Mouse (Mus musculus): Measurements from ENCODE around the gene Foxj2. TPM values are rescaled to one million over a fixed set of nuclear protein-coding genes. Genes with fewer than 3 reads are reported as not detected.

Gene Foxj2
- total RNA-seq (2021) = 10 to 100 TPM; 29.1 to 29.9 TPM
- long read RNA-seq, full-length matches to known transcripts = 38 of 63 reads
- long read RNA-seq, partial matches to known transcripts = 22 of 63 reads
- long read RNA-seq, other reads (novel, unspliced or antisense) = 3 of 63 reads

GRCm38 (mm10) chr6:122819306-122820070, at the start of gene Foxj2:
Foxj2 (plus strand) TSS chr6:122819914.
- DNase-seq (ENCODE audit: low spot score in 2 of 2) = peak; percentile 40 to 63

GRCm38 (mm10) chr6:122770760-122771315, 48.9 kb upstream of the Foxj2 start:
- DNase-seq (ENCODE audit: low spot score in 2 of 2) = no peak

DNA sequence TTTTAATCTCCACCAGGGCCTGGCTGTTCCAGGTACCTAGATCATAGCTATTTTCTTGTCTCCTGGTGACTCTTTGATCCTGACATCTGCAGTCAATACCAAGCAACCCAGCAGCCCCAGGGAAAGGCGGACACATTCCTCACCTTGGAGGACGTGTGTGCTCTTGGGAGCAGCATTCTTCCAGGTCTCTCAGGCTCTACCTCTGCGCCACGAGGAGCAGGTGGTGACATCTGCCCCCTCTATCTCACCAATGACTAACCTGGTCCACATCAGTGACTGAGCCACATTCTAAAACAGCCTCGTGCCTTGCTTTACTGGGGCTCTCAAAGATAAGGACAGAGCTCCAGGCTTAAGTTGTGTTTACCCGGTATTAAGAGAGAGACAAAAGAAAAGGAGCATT, 47.0 kb upstream of the Foxj2 start:
- DNase-seq (ENCODE audit: low spot score in 2 of 2) = no peak

- no peak for DNase-seq (ENCODE audit: low spot score in 2 of 2)
Measured at GRCm38 (mm10) chr6:122774345-122774744, 45.4 kb upstream of the Foxj2 start.

DNA sequence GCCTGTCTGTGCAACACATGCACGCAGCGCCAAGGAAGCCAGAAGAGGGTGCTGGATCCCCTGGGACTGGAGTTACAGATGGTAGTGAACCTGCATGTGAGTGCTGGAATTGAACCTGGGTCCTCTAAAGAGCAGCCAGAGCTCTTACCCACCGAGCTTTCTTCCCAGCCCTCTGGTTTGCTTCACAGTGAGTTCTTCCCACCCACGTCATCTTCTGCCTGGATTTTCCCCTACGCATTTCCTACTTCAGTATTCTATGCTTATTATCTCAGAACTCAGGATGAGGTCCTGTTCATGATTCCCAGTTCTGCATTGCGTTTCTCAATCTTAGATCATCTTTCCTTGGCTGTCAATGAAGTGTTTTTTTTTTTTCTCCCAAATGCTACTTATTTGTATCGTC, 43.7 kb upstream of the Foxj2 start:
- DNase-seq (ENCODE audit: low spot score in 2 of 2) = no peak

DNA sequence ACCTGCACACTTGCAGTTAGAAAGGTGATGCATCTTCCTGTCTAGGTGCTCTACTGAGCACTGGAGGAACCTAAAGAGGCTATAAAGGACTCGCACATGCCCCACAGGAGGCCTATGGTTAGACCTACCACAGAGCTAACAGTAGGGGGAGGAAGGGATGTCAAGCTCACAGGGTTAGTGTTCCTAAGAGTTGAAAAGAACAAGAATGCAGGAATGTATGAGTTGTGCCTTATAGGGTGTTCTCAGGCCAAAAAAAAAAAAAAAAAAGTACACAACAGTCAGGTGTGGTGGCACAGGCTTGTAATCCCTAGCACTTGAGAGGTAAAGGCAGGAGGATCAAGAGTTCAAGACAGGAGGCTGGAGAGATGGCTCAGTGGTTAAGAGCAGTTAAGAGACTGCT, 39.8 kb upstream of the Foxj2 start:
- DNase-seq (ENCODE audit: low spot score in 2 of 2) = no peak

DNA sequence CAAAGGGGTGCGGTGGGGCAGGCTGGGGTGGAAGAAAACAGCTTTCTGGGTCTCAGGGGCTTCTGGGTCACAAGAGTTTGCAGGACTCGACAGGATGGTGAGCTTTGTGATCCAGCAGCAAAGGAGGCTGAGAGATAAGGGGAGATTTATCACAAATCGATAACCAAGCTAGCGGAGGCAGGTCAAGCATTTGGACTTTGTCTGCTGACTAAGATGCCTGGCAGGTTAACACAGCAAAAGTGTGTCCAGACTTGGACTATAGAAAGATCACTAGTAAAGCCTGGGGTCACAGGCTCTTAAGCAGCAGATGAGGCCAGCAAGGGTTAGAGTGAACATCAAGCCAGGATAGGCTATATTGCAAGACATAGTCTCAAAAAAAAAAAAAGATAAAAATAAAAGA, 38.5 kb upstream of the Foxj2 start:
- no peak for DNase-seq (ENCODE audit: low spot score in 2 of 2)

DNA sequence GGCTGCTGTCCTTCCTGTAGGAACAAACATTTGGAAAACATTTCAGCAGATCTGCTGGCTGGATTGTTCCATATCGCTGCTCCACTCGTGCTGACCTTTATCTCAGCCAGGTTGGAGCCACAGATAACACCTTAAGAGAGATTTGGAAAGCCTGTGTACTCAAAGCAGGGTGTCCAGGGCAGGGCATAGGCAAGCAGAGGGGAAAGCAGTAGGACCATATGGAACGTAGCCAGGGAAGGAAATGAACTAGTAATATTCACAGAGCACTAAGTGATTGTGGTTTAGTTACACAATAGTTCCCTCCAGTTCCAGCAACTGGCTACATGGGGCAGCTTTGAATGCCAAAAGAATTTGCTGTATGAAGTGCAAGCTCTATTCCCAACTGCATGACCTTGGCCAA, 37.5 kb upstream of the Foxj2 start:
- DNase-seq (ENCODE audit: low spot score in 2 of 2) = no peak

DNA sequence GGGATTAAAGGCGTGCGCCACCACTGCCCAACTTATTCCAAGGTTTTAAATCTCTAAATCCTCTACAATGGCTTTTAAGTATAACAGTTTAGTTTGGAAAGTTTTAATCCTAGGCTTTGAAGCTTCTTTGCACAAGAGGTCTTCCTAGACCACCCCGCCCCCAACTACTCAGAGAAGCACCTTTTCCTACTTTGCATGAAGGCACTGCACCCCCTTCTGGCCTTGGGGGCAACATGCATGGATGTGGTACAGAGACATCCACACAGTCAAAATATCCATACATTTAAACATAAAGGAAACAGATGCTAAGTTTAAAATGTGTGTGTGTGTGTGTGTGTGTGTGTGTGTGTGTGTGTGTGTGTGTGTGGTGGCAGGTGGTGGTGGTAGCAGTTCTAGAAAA, 34.8 kb upstream of the Foxj2 start:
- DNase-seq (ENCODE audit: low spot score in 2 of 2) = no peak

DNA sequence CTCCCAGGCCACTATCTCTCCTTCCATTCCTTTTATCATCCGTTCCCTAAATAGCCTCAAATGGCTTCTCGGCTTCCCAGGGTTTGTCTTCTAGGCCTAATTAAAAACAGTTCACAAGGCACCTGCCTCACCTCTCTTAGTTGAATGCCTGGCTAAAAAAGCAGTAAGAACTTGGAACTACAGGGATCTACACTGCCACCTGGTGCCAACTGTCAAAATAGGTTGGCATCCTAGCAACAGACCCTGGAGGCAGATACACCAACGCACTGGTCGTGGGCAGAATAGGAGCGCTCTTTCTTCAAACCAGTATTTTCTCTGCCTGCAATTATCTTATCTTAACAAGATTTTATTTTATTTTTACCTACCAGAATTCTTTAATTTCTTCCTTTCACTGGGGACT, 33.4 kb upstream of the Foxj2 start:
- DNase-seq (ENCODE audit: low spot score in 2 of 2) = peak; percentile 78 to 92

DNA sequence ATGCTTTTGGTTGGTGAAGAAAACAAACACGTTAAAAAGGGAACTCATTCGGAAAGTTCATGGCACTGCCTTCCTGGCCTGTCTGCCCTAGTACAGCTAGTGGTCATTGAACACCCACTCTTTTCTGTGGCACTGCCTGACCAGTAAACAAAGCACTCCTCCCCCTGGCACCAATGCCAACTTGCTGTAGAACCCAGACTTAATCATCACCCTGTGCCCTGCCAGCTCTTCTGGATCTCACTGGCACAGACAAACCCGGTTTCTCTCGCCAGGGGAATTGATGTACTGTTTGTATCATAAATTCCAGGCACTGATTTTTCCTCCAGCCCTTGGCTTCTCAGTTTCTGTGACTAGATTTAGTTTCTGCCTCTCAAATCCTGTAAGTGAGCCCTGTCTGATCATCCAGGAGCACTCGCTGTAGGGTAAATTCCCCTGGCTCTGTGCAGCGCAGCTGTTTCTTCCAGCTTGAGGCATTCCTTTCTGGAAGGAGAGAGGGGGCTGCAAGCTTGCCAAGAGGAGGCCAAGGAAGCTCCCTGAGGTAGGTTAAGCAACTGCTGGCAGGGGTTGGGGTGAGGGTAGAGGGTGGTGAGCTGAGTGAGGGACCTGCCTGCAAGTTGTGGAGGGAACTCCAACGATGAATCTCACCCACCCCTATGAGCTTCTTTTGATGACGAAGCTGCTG, 24.3 kb upstream of the Foxj2 start:
- peak in 1 of 2 experiments; percentile 50 for DNase-seq (ENCODE audit: low spot score in 2 of 2)

- no peak for DNase-seq (ENCODE audit: low spot score in 2 of 2)
Measured at GRCm38 (mm10) chr6:122800640-122801300, 18.9 kb upstream of the Foxj2 start.

GRCm38 (mm10) chr6:122801301-122801800, 18.4 kb upstream of the Foxj2 start, which contains the start of gene Slc2a3:
Slc2a3 (minus strand) TSS chr6:122801640.
- peak; percentile 58 to 73 for DNase-seq (ENCODE audit: low spot score in 2 of 2)

GRCm38 (mm10) chr6:122801801-122802514, 17.8 kb upstream of the Foxj2 start:
- peak; percentile 37 to 49 for DNase-seq (ENCODE audit: low spot score in 2 of 2)

DNA sequence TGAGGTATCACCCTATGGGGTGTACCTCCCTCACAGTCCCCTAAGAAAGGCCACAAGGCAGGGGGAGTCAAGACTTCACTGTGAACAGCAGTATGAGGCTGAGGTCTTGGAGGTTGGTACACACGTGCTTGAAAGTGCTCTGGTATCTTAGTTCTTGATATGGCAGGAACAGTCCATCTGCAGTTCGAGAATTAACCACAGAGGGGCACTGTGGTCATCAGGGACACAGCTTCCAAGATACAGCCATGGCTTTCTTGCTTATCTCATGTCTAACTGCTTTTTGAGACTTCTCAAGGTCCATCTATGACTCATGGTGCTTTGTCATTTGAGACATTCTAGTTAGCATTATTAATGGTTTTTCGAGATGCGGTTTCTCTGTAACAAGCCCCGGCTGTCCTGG, 15.3 kb upstream of the Foxj2 start:
- DNase-seq (ENCODE audit: low spot score in 2 of 2) = peak; percentile 47 to 90

DNA sequence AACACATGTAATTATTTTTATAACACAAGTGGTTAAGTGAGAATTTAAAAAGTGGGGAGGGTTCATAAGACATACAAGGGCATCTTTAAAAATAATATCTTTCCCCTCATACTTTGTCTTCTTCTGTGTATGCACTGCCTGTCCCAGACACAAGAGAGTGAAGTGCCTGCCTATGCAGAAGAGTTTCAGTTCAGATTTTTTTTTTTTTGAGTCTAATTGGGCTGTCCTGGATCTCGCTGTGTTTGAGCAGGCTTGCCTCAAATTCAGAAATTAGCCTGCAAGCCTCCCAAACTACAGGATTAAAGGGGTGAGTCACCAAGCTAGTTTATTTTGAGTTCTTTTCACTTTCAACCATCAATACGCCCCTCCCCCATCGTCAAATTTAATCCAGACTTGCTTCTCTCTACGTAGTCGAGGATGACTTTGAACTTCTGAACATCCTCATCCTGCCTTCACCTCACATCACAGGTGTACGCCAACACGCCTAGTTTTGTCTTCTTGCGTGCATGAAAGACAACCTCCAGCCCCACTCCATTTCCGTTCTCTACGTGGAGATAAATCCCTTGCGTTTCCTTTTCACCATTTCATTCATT, 9.6 kb upstream of the Foxj2 start:
- DNase-seq (ENCODE audit: low spot score in 2 of 2) = no peak

GRCm38 (mm10) chr6:122810615-122811279, 9.0 kb upstream of the Foxj2 start:
- peak; percentile 97 to 98 for DNase-seq (ENCODE audit: low spot score in 2 of 2)

- DNase-seq (ENCODE audit: low spot score in 2 of 2) = peak; percentile 91 to 94
Measured at GRCm38 (mm10) chr6:122811280-122811652, 8.4 kb upstream of the Foxj2 start.

DNA sequence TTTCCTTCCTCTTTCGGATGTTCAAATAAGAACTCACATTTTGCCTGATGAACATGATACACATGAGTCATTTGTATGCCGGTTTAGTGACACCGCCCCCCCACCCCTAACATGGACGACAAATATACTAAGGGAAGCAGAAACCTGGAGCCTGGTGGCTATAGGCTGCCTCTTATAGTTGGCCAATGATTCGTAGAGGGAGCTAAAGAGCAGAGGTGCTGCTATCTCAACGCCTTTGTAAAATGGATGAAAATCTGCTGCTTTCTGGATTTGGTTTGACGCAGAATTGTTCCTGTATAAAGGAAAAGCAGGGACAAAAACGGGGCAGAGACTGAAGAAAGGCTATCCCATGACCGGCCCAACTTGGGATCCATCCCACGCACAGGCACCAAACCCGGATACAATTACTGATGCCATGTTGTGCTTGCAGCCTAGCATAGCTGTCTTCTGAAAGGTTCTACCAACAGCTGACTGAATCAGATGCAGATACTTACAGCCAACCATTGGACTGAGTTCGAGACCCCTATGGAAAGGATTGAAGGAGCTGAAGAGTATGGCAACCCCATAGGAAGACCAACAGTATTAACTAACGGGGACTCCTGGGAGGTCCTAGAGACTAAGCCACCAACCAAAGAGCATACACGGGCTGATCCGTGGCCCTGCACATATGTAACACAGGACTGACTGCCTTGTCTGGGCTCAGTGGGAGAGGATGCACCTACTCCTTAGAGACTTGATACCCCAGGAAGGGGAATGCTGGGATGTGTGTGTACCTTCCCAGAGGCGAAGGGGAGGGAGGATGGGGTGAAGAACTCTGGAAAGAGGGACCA, 7.7 kb upstream of the Foxj2 start:
- peak in 1 of 2 experiments; percentile 35 for DNase-seq (ENCODE audit: low spot score in 2 of 2)

Data from layer of hippocampus, adult 18-20 months (tissue).